Mouse (Mus musculus): Measurements from ENCODE around the gene Musk.

DNA sequence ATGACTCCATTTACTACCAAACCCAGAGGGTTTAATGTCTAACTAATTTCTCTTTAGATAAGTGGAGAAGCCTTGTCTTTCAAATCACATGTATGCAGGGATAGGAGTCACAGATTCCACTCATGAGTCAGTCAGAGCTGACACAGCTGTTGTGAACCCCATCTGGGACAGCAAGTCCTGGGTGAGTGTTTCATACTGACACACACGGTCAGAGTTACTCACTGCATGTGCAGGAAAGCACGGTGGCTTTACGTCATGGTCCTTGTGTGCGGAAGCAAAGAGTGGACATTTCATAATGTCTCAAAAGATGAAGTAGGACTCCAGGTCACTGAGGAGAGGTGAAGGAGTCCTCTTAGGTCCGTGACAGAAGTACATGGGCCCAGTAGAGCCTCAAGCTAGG is 3.0 kb downstream of the Musk start:
- TF ChIP-seq EP300 (IDR thresholded peaks at IDR 0.05; ENCODE audit: low read depth) (peak; percentile 64; the same call in 1 of the 2 replicates), CTCF (IDR thresholded peaks at IDR 0.05; ENCODE audit: low read depth) (no peak)
